Mouse (Mus musculus): ENCODE measurements around the gene Macrod2. TPM values are rescaled to one million over a fixed set of nuclear protein-coding genes. Genes with fewer than 3 reads are reported as not detected.

The Macrod2 gene
- polyA plus RNA-seq, 2 experiments from 2014 or later: not detected

DNA sequence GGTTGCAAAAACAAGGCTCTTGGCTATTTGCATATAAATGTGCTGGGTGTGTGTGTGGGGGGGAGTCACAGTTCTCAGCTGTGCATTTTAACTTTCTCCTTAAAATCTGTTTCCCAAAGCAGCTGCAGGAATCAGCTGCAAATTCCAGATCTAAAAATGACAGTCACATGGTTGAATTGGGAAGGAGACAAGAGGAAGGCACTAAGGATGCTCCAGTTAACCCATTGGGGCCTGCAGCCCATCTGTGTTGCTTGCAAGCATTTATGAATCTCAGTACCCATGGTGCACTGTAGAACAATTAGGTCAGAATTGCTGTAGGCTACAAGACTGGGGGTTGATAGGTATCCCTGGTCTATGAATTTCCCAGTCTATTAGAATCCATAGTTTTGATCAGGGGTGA is 2008.3 kb downstream of the Macrod2 start:
- no peak for ATAC-seq

DNA sequence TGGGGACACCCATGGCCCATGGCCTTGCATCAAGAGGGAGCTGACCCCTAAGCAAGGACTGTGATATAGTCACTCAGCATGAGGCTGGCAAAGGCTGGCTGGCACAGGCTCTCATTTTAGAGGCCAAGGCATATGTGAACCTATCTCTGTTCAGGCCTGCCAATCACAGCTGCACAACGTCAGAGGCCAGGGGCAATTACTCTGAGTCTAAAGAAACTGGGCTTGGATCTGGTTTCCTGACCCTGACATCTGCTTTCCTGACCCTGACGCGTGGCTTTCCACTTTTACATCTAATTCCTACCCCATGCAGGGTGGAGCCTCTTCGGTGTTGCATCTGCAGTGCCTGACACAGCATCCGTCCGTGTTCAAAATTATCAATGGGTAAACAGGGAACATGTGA is 2009.2 kb downstream of the Macrod2 start:
- ATAC-seq: no peak

DNA sequence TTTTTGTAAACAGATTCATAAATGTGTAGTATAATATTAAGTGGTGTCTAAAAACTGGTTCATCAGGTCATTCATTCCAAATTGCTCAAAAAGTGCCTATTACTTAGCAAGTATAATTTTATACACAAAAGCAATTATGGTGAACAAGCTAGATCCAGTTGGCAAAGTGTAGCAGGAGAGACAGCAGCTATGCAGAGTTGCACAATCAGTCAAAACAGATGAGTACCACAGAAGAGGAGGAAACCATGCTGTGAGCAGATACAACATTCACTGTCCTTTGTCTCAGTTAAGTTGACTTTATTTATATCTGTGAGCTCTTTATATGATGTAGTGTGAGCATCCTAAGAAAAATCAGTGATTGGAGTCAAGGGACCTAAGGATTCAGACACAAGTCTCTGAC is 2012.2 kb downstream of the Macrod2 start:
- no peak for ATAC-seq

DNA sequence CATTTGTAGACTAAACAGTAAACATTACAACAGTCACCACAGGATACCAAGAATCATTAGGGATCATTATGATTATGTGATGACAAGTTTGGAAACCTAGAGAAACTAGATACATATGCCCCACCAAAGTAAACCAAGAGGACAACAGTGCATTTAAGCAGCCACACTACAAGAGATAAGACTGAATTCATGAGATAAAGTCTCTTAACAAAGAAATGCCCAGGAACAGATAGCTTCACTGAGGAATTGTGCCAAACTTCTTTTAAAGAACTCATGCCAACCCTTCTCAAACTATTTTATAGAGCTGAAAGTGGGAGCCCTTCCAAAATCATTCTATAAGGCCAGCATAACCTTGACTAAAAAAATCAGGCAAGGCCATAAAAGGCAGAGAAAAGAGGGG is 2015.0 kb downstream of the Macrod2 start:
- no peak for ATAC-seq

DNA sequence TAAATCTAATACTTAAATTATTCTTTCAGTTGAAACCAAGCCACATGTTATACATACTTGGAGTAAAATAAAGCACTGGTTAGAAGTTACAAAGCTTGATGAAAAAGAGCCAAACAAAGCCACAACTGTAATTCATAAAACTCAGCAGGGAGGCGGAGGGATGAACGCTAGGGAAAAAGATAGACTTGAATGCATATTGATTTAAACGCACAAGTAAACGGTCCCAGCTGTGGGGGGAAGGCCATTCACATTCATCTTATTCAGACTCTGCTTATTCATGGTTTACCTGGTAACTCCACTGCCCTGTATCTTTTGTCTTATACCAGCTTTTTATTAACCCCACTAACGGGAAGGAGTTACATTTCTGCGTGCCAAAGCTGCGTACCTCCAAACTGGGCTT is 2038.0 kb downstream of the Macrod2 start:
- no peak for ATAC-seq

DNA sequence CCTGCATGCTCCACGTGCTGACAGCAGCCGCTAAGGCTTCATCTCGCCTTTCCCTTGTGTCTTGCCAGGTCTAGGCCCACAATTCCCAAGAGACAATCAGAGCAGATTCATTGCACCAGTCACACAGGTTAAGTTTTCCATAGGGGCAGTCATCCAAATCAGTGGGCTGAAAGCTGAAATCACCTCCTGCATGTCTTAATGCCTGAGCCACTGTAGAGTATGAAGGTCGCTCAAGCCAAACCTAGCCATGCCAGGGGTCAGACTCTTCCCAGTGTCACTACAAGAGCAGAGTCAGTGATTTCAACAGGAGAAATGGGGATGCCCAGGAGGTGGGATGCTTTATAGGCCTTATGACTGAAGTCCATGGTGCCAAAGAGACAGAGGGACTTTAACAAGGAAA is 2039.6 kb downstream of the Macrod2 start:
- ATAC-seq: no peak

DNA sequence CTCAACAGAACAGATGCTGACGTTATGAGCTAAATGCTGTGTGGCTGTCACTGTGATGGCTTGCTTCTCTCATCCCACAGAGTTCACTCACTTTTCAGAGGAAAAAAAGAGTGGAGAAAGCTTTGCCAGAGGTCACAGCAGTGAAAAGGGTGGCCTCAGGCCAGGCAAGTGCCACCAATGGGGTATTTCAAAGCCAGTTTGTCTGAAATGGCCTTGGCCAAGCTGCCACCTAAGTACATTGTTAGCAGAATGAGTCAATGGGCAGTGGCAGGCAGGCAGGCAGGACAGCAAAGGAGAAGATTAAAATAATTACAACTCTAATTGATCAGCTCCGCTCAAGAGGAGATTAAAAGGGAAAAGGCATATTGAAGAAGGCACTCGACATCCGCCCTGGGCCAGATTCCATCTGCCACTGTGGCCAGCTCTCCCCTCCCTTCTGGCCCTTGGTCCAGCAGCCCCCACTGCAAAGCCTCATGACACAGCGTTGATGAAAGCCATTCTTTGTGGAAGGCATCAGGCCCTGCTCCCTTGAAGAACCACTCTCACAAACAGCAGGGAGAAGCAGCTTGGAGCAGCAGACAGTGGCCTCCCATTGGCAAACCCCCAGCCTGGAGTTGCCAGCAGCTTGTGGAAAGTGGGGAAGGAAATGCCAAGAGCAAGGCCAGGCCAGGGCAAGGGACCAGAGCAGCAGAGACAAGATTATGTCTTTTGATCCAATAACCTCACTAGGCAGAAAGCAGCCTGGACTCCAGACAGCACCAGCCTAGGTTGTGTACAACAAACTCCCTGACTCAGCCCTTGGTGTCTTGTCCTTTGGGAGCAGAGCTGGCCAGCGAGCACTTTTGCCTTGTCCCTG is 2042.7 kb downstream of the Macrod2 start:
- no peak for ATAC-seq

Other genes with a start within 250 kb of the Macrod2 start
- not detected for gene Gm17374, start 243.3 kb upstream of the Macrod2 start, polyA plus RNA-seq (2017; shearing (Covaris generic))
- 10 to 100 TPM; 23.9 to 34.9 TPM for gene Esf1, start 224.7 kb upstream of the Macrod2 start, polyA plus RNA-seq (2017; shearing (Covaris generic))
- 10 to 100 TPM; 16.4 to 19.7 TPM for gene Ndufaf5, start 224.7 kb upstream of the Macrod2 start, polyA plus RNA-seq (2017; shearing (Covaris generic))
- not detected for gene Sel1l2, start 5.6 kb upstream of the Macrod2 start, polyA plus RNA-seq (2017; shearing (Covaris generic))

All from CD4-positive, CD25-positive, alpha-beta regulatory T cell, adult 4 months (primary cell).